Mouse (Mus musculus) cerebellum, adult 2 months (tissue): ENCODE data around the gene Col6a2.

Experiments used
- CTCF ChIP-seq: fragments of 200-500 bp; IDR thresholded peaks from 2 replicates; pipeline ENCODE4 v1.5.1; 2011; ENCODE audit warnings: low read depth, mild to moderate bottlenecking, control low read depth, low read length, moderate library complexity, borderline replicate concordance; ENCODE audit not compliant: insufficient read depth
- POLR2A ChIP-seq: fragments of 200-500 bp; IDR thresholded peaks from 2 replicates; pipeline ENCODE4 v1.6.1; 2011; ENCODE audit warnings: low read length, control low read depth, borderline replicate concordance; ENCODE audit not compliant: insufficient read depth

GRCm38 (mm10) chr10:76554061-76554460, 69.4 kb downstream of the Col6a2 start:
- no peak for TF ChIP-seq CTCF
- no peak for TF ChIP-seq POLR2A
